Mouse (Mus musculus): Measurements from ENCODE around the gene Prr14. TPM values are rescaled to one million over a fixed set of nuclear protein-coding genes. Genes with fewer than 3 reads are reported as not detected.
"Not testable (repeated sequence)": the region's sequence is repeated elsewhere in the genome, so short reads cannot be mapped to it uniquely, and the experiment has no call there.

Gene Prr14
- polyA plus RNA-seq, 1 experiment, result 57.9 TPM

DNA sequence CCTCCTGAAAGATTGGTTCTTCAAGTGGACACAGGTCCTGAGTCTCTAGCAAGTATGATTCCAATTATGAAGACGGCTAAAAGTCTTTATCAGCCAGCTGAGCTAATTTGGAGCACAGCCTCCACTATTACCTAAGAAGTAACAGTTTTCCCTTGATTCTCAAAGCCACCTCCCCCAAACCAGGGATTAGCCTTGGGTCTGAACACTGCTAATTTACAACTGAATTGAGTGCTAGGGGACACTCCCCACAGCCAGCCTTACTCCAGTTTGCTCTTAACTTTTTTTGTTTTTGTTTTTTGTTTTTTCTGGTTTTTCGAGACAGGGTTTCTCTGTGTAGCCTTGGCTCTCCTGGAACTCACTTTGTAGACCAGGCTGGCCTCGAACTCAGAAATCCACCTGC is 5.8 kb downstream of the Prr14 start:
- TF ChIP-seq POLR2A (IDR thresholded peaks at IDR 0.05; ENCODE audit: borderline replicate concordance, insufficient read depth, low read length) (no peak), CTCF (IDR thresholded peaks at IDR 0.05; ENCODE audit: borderline replicate concordance, insufficient read depth, low read depth, low read length) (no peak)
- Histone ChIP-seq H3K4me1 (ENCODE audit: control insufficient read depth, insufficient read depth, low read length) (no peaks in the 10 kb centered on the region; the same call in 1 of the 2 replicates), H3K4me3 (replicated peaks; ENCODE audit: insufficient read depth, low read depth, low read length) (no peak overlapping the region), H3K27ac (ENCODE audit: insufficient read depth, low read length) (no peak overlapping the region), H3K27me3 (ENCODE audit: control insufficient read depth, insufficient read depth, low read length) (no peaks in the 10 kb centered on the region; the same call in 1 of the 2 replicates)
- no peak for DNase-seq
- WGBS, result 94% methylated on average over 3 of the region's 3 CpGs

DNA sequence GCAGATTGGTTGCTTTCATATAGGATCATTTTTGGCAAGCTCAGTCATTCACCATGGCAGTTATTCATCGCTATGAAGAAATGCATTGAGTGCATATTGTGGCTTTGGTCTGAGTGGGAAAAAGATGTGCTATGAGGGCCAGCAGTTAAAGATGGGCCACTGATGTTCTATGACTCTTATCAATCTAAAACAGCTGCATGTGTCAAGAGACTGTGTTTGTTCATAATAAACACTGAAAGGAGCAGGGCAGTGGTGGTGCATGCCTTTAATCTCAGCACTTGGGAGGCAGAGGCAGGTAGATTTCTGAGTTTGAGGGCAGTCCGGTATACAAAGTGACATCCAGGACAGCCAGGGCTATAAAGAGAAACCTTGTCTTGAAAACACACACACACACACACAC is 6.3 kb downstream of the Prr14 start:
- not testable (repeated sequence) for H3K27me3 ChIP-seq (ENCODE audit: control insufficient read depth, insufficient read depth, low read length); H3K4me3 ChIP-seq (replicated peaks; ENCODE audit: insufficient read depth, low read depth, low read length); DNase-seq; H3K27ac ChIP-seq (ENCODE audit: insufficient read depth, low read length); H3K4me1 ChIP-seq (ENCODE audit: control insufficient read depth, insufficient read depth, low read length)
- 100% methylated on average over 2 of the region's 2 CpGs for WGBS

DNA sequence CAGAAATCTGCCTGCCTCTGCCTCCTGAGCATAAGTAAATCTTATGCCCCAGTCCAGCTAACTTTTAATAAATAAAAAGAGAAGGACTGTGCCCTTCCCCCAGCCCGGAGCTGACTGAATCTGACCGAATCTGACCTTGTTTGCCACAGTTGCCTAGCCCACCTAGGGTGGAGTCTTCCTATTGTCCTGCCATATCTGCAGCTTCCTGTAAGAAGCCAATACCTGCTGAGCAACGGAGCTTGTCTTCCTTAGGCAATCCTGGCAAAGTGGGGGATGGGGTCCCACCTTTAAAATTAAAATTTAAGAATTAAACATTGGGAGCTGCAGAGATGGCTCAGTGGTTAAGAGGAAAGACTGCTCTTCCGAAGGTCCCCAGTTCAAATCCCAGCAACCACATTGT is 7.2 kb downstream of the Prr14 start:
- Histone ChIP-seq H3K27ac (ENCODE audit: insufficient read depth, low read length) (no peak overlapping the region), H3K27me3 (ENCODE audit: control insufficient read depth, insufficient read depth, low read length) (no peaks in the 10 kb centered on the region; the same call in 1 of the 2 replicates), H3K4me1 (ENCODE audit: control insufficient read depth, insufficient read depth, low read length) (no peaks in the 10 kb centered on the region; the same call in 1 of the 2 replicates), H3K4me3 (replicated peaks; ENCODE audit: insufficient read depth, low read depth, low read length) (no peak overlapping the region)
- TF ChIP-seq POLR2A (IDR thresholded peaks at IDR 0.05; ENCODE audit: borderline replicate concordance, insufficient read depth, low read length) (no peak), CTCF (IDR thresholded peaks at IDR 0.05; ENCODE audit: borderline replicate concordance, insufficient read depth, low read depth, low read length) (no peak)
- no peak for DNase-seq
- 92% methylated on average over 4 of the region's 4 CpGs for WGBS

DNA sequence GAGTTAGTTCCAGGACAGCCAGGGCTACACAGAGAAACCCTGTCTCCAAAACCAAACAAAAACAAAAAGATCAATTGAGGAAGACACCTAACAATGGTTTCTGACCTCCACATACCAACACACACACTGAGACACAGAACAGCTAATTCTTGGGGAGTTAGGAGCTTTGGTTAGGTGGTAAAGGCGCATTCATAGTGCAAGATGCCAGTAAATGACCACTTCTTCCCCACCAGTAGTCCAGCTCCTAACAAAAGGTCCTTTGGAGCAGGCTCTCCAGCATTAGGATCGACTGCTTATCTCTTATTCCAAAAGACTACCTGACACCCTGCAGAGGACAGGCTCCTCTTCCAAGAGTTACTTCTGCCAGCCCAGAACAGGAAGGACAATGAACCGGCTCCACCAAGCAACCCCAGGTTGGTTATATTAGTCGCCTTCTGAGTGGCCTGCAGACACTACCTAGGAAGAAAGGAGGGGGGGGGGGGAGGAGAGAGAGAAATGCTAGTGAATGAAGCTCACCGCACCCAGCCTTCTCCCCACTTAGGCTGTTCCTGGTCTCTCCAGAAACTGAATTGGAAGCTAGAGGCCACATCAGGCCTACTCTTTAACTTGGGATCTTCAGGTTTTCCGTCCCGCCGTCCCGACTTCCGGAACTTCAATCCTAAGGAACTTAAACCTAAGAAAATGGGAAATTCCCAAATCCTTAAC is 10.8 kb downstream of the Prr14 start:
- Histone ChIP-seq H3K27me3 (ENCODE audit: control insufficient read depth, insufficient read depth, low read length) (no peaks in the 10 kb centered on the region), H3K4me3 (replicated peaks; ENCODE audit: insufficient read depth, low read depth, low read length) (peak overlapping the region; percentile 94), H3K4me1 (ENCODE audit: control insufficient read depth, insufficient read depth, low read length) (peaks cover 3% of the 10 kb centered on the region), H3K27ac (ENCODE audit: insufficient read depth, low read length) (peak overlapping the region; percentile 84)
- WGBS, result 7% methylated on average over 10 of the region's 10 CpGs
- TF ChIP-seq POLR2A (IDR thresholded peaks at IDR 0.05; ENCODE audit: borderline replicate concordance, insufficient read depth, low read length) (no peak), CTCF (IDR thresholded peaks at IDR 0.05; ENCODE audit: borderline replicate concordance, insufficient read depth, low read depth, low read length) (no peak)
- peak; percentile 54 for DNase-seq

DNA sequence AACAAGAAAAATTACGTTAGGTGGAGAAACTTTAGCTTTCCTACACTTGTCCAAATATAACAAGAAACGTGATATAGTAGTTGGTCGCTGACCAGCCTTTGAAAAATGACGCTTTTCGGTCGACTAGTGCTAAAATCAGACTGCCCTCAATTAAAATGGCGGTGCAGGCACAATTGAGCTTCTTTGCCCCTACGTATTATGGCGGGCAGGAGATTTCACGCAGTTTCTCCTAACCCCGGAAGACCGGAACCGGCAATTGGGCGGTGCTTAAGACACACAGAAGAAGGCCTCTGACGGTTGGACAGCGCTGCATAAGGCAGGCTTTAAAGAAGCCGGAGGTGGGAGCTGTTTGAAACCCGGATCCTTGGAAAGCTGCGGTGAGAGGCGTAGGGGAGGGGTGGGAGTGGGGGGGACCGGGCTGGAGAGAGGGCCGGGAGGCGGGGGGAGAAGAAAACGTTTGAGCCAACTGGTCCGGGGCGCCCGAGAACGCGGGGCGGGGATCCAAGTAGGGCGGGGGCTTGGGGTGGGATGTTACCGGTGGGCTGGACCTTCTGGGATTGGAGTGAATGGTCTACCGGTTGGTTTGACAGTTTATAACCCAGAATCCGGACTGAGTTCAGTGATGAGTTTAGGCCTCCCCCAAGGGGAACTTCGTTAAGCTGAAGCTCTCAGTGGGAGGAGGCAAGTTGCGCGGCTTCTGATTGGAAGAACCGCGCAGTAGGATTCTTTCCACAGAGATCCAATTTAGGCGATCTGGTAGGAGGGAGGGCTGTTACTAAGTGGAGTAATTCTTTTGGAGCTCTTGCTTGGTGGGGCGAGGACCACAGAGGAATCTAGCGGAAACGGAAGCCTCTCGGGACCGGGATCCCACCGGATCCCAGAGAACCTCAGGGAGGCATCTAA is 11.6 kb downstream of the Prr14 start:
- H3K27me3 ChIP-seq (ENCODE audit: control insufficient read depth, insufficient read depth, low read length), result no peaks in the 10 kb centered on the region
- WGBS, result under 1% methylated on average over 46 of the region's 46 CpGs
- TF ChIP-seq CTCF (IDR thresholded peaks at IDR 0.05; ENCODE audit: borderline replicate concordance, insufficient read depth, low read depth, low read length), result no peak
- TF ChIP-seq POLR2A (IDR thresholded peaks at IDR 0.05; ENCODE audit: borderline replicate concordance, insufficient read depth, low read length), result peak; percentile 45; the same call in 1 of the 2 replicates
- peaks cover 3% of the 10 kb centered on the region for H3K4me1 ChIP-seq (ENCODE audit: control insufficient read depth, insufficient read depth, low read length)
- peak; percentile 90 to 96 for DNase-seq
- H3K4me3 ChIP-seq (replicated peaks; ENCODE audit: insufficient read depth, low read depth, low read length), result peak overlapping the region; percentile 94
- peak overlapping the region; percentile 91 for H3K27ac ChIP-seq (ENCODE audit: insufficient read depth, low read length)

DNA sequence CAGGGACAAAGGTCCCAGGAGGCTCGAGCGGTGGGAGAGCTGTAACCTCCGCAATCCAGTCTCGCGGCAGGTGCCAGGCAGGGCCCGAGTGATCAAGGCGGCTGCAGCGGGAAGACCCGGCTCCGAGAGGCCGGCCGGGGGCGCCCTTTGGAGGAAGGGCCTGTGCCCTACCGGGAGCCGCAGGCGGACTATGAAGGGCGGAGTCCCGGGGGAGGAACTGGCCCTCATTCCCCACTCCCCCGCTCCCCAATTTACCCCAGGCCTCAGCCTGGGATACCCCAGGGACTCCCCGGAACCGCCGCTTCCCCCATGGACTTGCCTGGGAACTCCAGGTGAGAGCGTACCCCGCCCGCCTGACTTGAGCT is 12.2 kb downstream of the Prr14 start:
- peak overlapping the region; percentile 94 for H3K4me3 ChIP-seq (replicated peaks; ENCODE audit: insufficient read depth, low read depth, low read length)
- under 1% methylated on average over 25 of the region's 25 CpGs for WGBS
- peaks cover 3% of the 10 kb centered on the region for H3K4me1 ChIP-seq (ENCODE audit: control insufficient read depth, insufficient read depth, low read length)
- no peaks in the 10 kb centered on the region for H3K27me3 ChIP-seq (ENCODE audit: control insufficient read depth, insufficient read depth, low read length)
- DNase-seq, result no peak
- TF ChIP-seq CTCF (IDR thresholded peaks at IDR 0.05; ENCODE audit: borderline replicate concordance, insufficient read depth, low read depth, low read length), result no peak
- no peak for TF ChIP-seq POLR2A (IDR thresholded peaks at IDR 0.05; ENCODE audit: borderline replicate concordance, insufficient read depth, low read length)
- peak overlapping the region; percentile 91 for H3K27ac ChIP-seq (ENCODE audit: insufficient read depth, low read length)

DNA sequence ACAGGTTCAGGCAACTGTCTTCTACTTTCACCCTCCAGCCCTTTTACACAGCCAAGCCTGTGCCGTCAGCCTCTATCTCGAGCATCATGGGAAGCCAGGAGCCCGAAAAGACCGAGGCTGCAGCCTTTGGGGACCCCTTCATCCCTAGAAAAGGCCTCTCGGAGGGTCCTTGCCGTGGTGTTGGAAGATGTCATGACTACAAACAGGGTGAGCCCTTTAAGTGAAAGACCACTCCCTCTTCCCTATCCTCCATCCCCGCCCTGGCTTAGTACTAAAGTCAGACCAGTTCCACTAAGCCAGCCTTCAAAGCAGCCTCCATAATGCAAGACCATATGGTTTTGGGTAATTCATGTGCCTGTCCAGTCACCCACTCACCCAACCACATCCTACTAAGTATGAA is 12.6 kb downstream of the Prr14 start:
- DNase-seq, result no peak
- 0 out of 2 replicates have a peak, but pooled peaks have one; percentile 11 for TF ChIP-seq POLR2A (IDR thresholded peaks at IDR 0.05; ENCODE audit: borderline replicate concordance, insufficient read depth, low read length)
- TF ChIP-seq CTCF (IDR thresholded peaks at IDR 0.05; ENCODE audit: borderline replicate concordance, insufficient read depth, low read depth, low read length), result no peak
- peaks cover 3% of the 10 kb centered on the region for H3K4me1 ChIP-seq (ENCODE audit: control insufficient read depth, insufficient read depth, low read length)
- H3K27me3 ChIP-seq (ENCODE audit: control insufficient read depth, insufficient read depth, low read length), result no peaks in the 10 kb centered on the region
- H3K27ac ChIP-seq (ENCODE audit: insufficient read depth, low read length), result peak overlapping the region; percentile 91
- peak overlapping the region; percentile 94 for H3K4me3 ChIP-seq (replicated peaks; ENCODE audit: insufficient read depth, low read depth, low read length)
- 0% methylated on average over 7 of the region's 7 CpGs for WGBS

DNA sequence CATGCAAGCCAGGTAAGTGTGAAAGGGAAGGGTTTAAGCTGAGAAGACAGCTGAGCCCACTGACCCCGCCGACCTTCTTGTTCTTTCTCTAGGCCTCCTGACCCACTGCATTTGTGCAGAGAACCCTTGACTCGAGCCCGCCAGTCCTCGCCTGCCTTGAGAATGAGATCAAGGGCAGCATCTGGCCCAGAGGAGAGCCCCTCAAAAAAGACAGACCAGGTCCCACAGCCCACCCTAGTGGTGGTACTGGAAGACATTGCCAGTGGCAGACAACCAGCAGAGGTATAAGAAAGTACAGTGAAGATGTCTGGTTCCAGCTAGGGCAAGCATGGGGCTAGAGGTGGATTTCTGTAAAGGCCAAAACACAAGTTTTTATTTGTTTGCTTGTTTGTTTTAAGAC is 14.3 kb downstream of the Prr14 start:
- TF ChIP-seq POLR2A (IDR thresholded peaks at IDR 0.05; ENCODE audit: borderline replicate concordance, insufficient read depth, low read length) (no peak), CTCF (IDR thresholded peaks at IDR 0.05; ENCODE audit: borderline replicate concordance, insufficient read depth, low read depth, low read length) (no peak)
- DNase-seq, result no peak
- 73% methylated on average over 5 of the region's 5 CpGs for WGBS

More for the DNA sequence above, 14.3 kb downstream of the Prr14 start:
- H3K27ac ChIP-seq (ENCODE audit: insufficient read depth, low read length), result no peak overlapping the region
- no peaks in the 10 kb centered on the region for H3K27me3 ChIP-seq (ENCODE audit: control insufficient read depth, insufficient read depth, low read length)
- no peak overlapping the region for H3K4me3 ChIP-seq (replicated peaks; ENCODE audit: insufficient read depth, low read depth, low read length)
- peaks cover 3% of the 10 kb centered on the region for H3K4me1 ChIP-seq (ENCODE audit: control insufficient read depth, insufficient read depth, low read length)

Data from cerebellum, adult 2 months (tissue).